Mouse (Mus musculus): ENCODE results near the gene Cyren. TPM values are rescaled to one million over a fixed set of nuclear protein-coding genes. Genes with fewer than 3 reads are reported as not detected.

Gene Cyren
- polyA plus RNA-seq, 1 experiment, result 1.4 TPM

GRCm38 (mm10) chr6:34865213-34865612 is 12.6 kb downstream of the Cyren start:
- Histone ChIP-seq H3K4me1 (ENCODE audit: control insufficient read depth) (peaks cover 73% of the 10 kb centered on the region), H3K9me3 (ENCODE audit: control insufficient read depth, low read length) (no peaks in the 10 kb centered on the region), H3K36me3 (ENCODE audit: control insufficient read depth) (peaks cover 7% of the 10 kb centered on the region), H3K4me3 (replicated peaks) (no peak overlapping the region), H3K27me3 (ENCODE audit: control insufficient read depth) (no peaks in the 10 kb centered on the region)
- no peak for TF ChIP-seq GATA1 (IDR thresholded peaks at IDR 0.05; ENCODE audit: low read length)
- no peak for TF ChIP-seq TAL1 (IDR thresholded peaks at IDR 0.05; ENCODE audit: low read length)

DNA sequence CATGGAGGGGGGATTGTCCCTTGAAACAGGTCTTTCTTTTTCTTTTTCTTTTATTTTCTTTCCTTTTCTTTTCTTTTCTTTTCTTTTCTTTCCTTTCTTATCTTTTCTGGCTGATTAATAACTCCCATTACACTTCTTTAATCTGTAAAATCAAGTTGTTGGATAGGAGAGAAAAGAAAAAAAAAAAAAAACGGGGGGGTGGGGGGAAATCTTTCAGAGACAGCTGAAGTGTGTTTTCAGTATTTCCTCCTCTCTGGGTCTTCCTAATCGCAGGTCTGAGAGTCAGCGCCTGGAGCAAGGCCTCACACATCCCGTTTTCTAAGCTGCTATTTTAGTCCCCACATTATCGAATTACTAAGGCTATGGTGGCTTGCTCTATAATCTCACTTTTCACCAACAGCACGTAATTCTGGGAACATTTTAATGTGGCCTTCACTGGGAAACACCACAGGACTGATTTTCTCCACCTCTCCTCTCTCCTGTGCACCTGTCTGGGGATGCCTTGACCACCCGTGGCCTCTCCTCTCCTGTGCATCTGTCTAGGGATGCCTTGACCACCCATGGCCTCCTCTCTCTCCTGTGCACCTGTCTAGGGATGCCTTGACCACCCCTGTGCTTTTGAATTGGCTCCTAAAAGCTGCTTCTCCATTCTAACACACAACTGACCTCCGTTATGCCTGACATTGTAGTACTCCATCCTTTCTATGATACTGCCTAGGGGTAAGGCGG is 13.9 kb downstream of the Cyren start:
- Histone ChIP-seq H3K4me1 (ENCODE audit: control insufficient read depth) (peaks cover 61% of the 10 kb centered on the region), H3K9me3 (ENCODE audit: control insufficient read depth, low read length) (no peaks in the 10 kb centered on the region)

GRCm38 (mm10) chr6:34862791-34863403 is 15.0 kb downstream of the Cyren start, which contains the start of gene Tmem140:
TSS of gene Tmem140 (plus strand) at chr6:34863146.
- Histone ChIP-seq H3K36me3 (ENCODE audit: control insufficient read depth) (no peaks in the 10 kb centered on the region; the same call in 1 of the 2 replicates), H3K4me3 (replicated peaks) (peak within 1 kb of the TSS; percentile 63), H3K27me3 (ENCODE audit: control insufficient read depth) (no peaks in the 10 kb centered on the region), H3K4me1 (ENCODE audit: control insufficient read depth) (peaks cover 51% of the 10 kb centered on the region), H3K9me3 (ENCODE audit: control insufficient read depth, low read length) (no peaks in the 10 kb centered on the region)
- TF ChIP-seq TAL1 (IDR thresholded peaks at IDR 0.05; ENCODE audit: low read length) (no peak), GATA1 (IDR thresholded peaks at IDR 0.05; ENCODE audit: low read length) (no peak)

More for the DNA sequence above, 13.9 kb downstream of the Cyren start:
- H3K4me3 ChIP-seq (replicated peaks), result no peak overlapping the region
- H3K36me3 ChIP-seq (ENCODE audit: control insufficient read depth), result peaks cover 3% of the 10 kb centered on the region
- H3K27me3 ChIP-seq (ENCODE audit: control insufficient read depth), result no peaks in the 10 kb centered on the region
- no peak for TF ChIP-seq GATA1 (IDR thresholded peaks at IDR 0.05; ENCODE audit: low read length)

GRCm38 (mm10) chr6:34862381-34862780 is 15.5 kb downstream of the Cyren start:
- TF ChIP-seq TAL1 (IDR thresholded peaks at IDR 0.05; ENCODE audit: low read length), result no peak
- TF ChIP-seq GATA1 (IDR thresholded peaks at IDR 0.05; ENCODE audit: low read length), result no peak
- Histone ChIP-seq H3K9me3 (ENCODE audit: control insufficient read depth, low read length) (no peaks in the 10 kb centered on the region), H3K4me1 (ENCODE audit: control insufficient read depth) (peaks cover 46% of the 10 kb centered on the region), H3K27me3 (ENCODE audit: control insufficient read depth) (no peaks in the 10 kb centered on the region), H3K36me3 (ENCODE audit: control insufficient read depth) (no peaks in the 10 kb centered on the region; the same call in 1 of the 2 replicates), H3K4me3 (replicated peaks) (peak overlapping the region; percentile 63)

GRCm38 (mm10) chr6:34861546-34862053 is 16.3 kb downstream of the Cyren start:
- Histone ChIP-seq H3K9me3 (ENCODE audit: control insufficient read depth, low read length) (no peaks in the 10 kb centered on the region), H3K4me3 (replicated peaks) (no peak overlapping the region), H3K27me3 (ENCODE audit: control insufficient read depth) (no peaks in the 10 kb centered on the region), H3K4me1 (ENCODE audit: control insufficient read depth) (peaks cover 38% of the 10 kb centered on the region), H3K36me3 (ENCODE audit: control insufficient read depth) (no peaks in the 10 kb centered on the region)
- TF ChIP-seq TAL1 (IDR thresholded peaks at IDR 0.05; ENCODE audit: low read length) (no peak), GATA1 (IDR thresholded peaks at IDR 0.05; ENCODE audit: low read length) (no peak)

DNA sequence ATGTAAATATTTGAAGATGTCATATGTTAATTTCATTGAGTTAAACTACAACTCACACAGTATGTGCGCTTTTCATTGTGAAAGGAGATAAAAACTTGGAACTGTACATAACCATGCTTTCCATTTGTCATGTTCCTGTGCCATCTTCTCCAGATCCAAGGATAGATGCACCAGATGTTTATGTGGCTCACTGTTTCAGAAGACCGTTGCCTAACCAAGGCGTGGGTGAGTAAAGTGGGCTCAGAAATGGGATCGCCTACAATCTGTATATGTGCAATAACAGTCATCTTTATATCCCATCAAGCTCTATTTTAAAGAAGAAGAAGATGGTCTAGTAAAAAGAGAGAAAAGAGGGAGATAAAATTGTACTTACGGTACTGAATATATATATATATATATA is 45.5 kb downstream of the Cyren start:
- H3K27me3 ChIP-seq (ENCODE audit: control insufficient read depth), result no peaks in the 10 kb centered on the region
- H3K9me3 ChIP-seq (ENCODE audit: control insufficient read depth, low read length), result no peaks in the 10 kb centered on the region
- no peaks in the 10 kb centered on the region for H3K36me3 ChIP-seq (ENCODE audit: control insufficient read depth)
- H3K4me3 ChIP-seq (replicated peaks), result no peak overlapping the region
- peaks cover 6% of the 10 kb centered on the region for H3K4me1 ChIP-seq (ENCODE audit: control insufficient read depth)
- TF ChIP-seq TAL1 (IDR thresholded peaks at IDR 0.05; ENCODE audit: low read length), result no peak
- no peak for TF ChIP-seq GATA1 (IDR thresholded peaks at IDR 0.05; ENCODE audit: low read length)

GRCm38 (mm10) chr6:34824406-34824805 is 53.5 kb downstream of the Cyren start:
- H3K36me3 ChIP-seq (ENCODE audit: control insufficient read depth), result no peaks in the 10 kb centered on the region

More at GRCm38 (mm10) chr6:34824406-34824805, 53.5 kb downstream of the Cyren start:
- H3K4me1 ChIP-seq (ENCODE audit: control insufficient read depth), result no peaks in the 10 kb centered on the region
- no peak overlapping the region for H3K4me3 ChIP-seq (replicated peaks)
- H3K27me3 ChIP-seq (ENCODE audit: control insufficient read depth), result no peaks in the 10 kb centered on the region
- TF ChIP-seq TAL1 (IDR thresholded peaks at IDR 0.05; ENCODE audit: low read length) (no peak), GATA1 (IDR thresholded peaks at IDR 0.05; ENCODE audit: low read length) (no peak)
- no peaks in the 10 kb centered on the region for H3K9me3 ChIP-seq (ENCODE audit: control insufficient read depth, low read length)

Other genes starting within 250 kb of the Cyren start
- 0.25 and 0.29 TPM in 2 replicates for gene Agbl3, start 97.6 kb downstream of the Cyren start, polyA plus RNA-seq (2012)
- 0.01 TPM in 1 of 2 replicates, not detected in the other for gene Tmem140, start 14.9 kb downstream of the Cyren start, polyA plus RNA-seq (2012)
- gene Wdr91, start 32.8 kb upstream of the Cyren start, polyA plus RNA-seq (2012), result 6.8 and 7.5 TPM in 2 replicates
- gene Stra8, start 42.1 kb upstream of the Cyren start, polyA plus RNA-seq (2012), result not detected in 2 replicates
- gene Slc23a4, start 110.3 kb upstream of the Cyren start, polyA plus RNA-seq (2012), result not detected in 2 replicates